Mouse (Mus musculus) CH12.LX (cell line): ENCODE data around the gene Endog. TPM values are rescaled to one million over a fixed set of nuclear protein-coding genes. Genes with fewer than 3 reads are reported as not detected.
"Not testable (repeated sequence)": the region's sequence is repeated elsewhere in the genome, so short reads cannot be mapped to it uniquely, and the experiment has no call there.

ENCODE experiments used
- DNase-seq: peaks from one replicate; pipeline ENCODE4 v3.0.0-alpha.2; 2013; ENCODE audit errors: extremely low read depth
- H3K27ac ChIP-seq: 2 replicates; pipeline ENCODE4 v1.5.1; 2012; ENCODE audit warnings: low read depth, mild to moderate bottlenecking, control low read depth, moderate library complexity; ENCODE audit not compliant: insufficient read depth
- H3K27me3 ChIP-seq: replicated peaks from 2 replicates; pipeline ENCODE3; 2012; ENCODE audit warnings: inconsistent platforms
- H3K36me3 ChIP-seq, 2 experiments: replicated peaks in 1 of 2; 2 replicates each; pipeline versions ENCODE3 to v1.6.1; 2012; ENCODE audit warnings: inconsistent platforms in 1 of 2, low read length in 1 of 2, mild to moderate bottlenecking in 1 of 2, mixed read lengths in 1 of 2, moderate library complexity in 1 of 2; ENCODE audit not compliant: control insufficient read depth in 1 of 2, insufficient read depth in 1 of 2
- H3K4me1 ChIP-seq, 2 experiments: 2 replicates each; pipeline ENCODE4 v1.6.1; 2012; ENCODE audit warnings: inconsistent platforms in 1 of 2, moderate library complexity in 1 of 2; ENCODE audit not compliant: insufficient read depth in 2 of 2, control insufficient read depth in 1 of 2
- H3K4me2 ChIP-seq: 2 replicates; pipeline ENCODE4 v1.6.1; 2012; ENCODE audit warnings: low read depth, mild to moderate bottlenecking, control low read depth; ENCODE audit not compliant: poor library complexity, insufficient read depth, severe bottlenecking
- H3K4me3 ChIP-seq, 3 experiments: fragments of 150-350 bp in 1 of 3; sonication (generic) in 1 of 3; replicated peaks in 1 of 3; 2 replicates each; pipeline versions ENCODE3 to v1.5.1; 2011 to 2012; ENCODE audit warnings: low read depth in 2 of 3, low read length in 2 of 3, mild to moderate bottlenecking in 2 of 3, moderate library complexity in 2 of 3, control low read depth in 1 of 3, improper control_type of control experiment in 1 of 3, inconsistent platforms in 1 of 3, mixed read lengths in 1 of 3; ENCODE audit not compliant: poor library complexity in 1 of 3
- H3K79me2 ChIP-seq: replicated peaks from 2 replicates; pipeline ENCODE4 v1.6.1; 2012; ENCODE audit warnings: mild to moderate bottlenecking, moderate library complexity; ENCODE audit not compliant: control insufficient read depth, poor library complexity, insufficient read depth, severe bottlenecking; ENCODE audit errors: extremely low read depth
- H3K9ac ChIP-seq: 2 replicates; pipeline ENCODE4 v1.6.1; 2012; ENCODE audit warnings: low read depth, mild to moderate bottlenecking, control low read depth, moderate library complexity; ENCODE audit not compliant: insufficient read depth
- H3K9me3 ChIP-seq: replicated peaks from 2 replicates; pipeline ENCODE3; 2012; ENCODE audit warnings: low read length, inconsistent platforms, mixed read lengths
- CHD1 ChIP-seq: IDR thresholded peaks from 2 replicates; pipeline ENCODE4 v1.6.1; 2012; ENCODE audit warnings: low read depth, low read length, improper control_type of control experiment, inconsistent platforms
- CTCF ChIP-seq, 2 experiments: IDR thresholded peaks in 1 of 2; conservative IDR thresholded peaks in 1 of 2; 2 replicates each; pipeline ENCODE4 v1.5.1; 2011 to 2012; ENCODE audit warnings: low read depth in 2 of 2, low read length in 2 of 2, improper control_type of control experiment in 1 of 2, inconsistent platforms in 1 of 2, mild to moderate bottlenecking in 1 of 2, moderate library complexity in 1 of 2
- E2F4 ChIP-seq: IDR thresholded peaks from 2 replicates; pipeline ENCODE4 v1.6.1; 2011; ENCODE audit warnings: low read depth, low read length, improper control_type of control experiment; ENCODE audit not compliant: insufficient replicate concordance
- ETS1 ChIP-seq: conservative IDR thresholded peaks from 2 replicates; pipeline ENCODE4 v1.6.1; 2012; ENCODE audit warnings: low read depth, mild to moderate bottlenecking, inconsistent platforms, low read length, improper control_type of control experiment, moderate library complexity
- GABPA ChIP-seq: IDR thresholded peaks from 2 replicates; pipeline ENCODE4 v1.6.1; 2012; ENCODE audit warnings: low read depth, low read length, improper control_type of control experiment, inconsistent platforms; ENCODE audit not compliant: insufficient replicate concordance
- JUND ChIP-seq: conservative IDR thresholded peaks from 2 replicates; pipeline ENCODE4 v1.6.1; 2011; ENCODE audit warnings: low read depth, low read length, improper control_type of control experiment
- MYC ChIP-seq: IDR thresholded peaks from 2 replicates; pipeline ENCODE4 v1.6.1; 2011; ENCODE audit warnings: low read depth, mild to moderate bottlenecking, improper control_type of control experiment, low read length
- NRF1 ChIP-seq: IDR thresholded peaks from 2 replicates; pipeline ENCODE4 v1.6.1; 2014; ENCODE audit warnings: low read depth, mild to moderate bottlenecking, inconsistent platforms, low read length, improper control_type of control experiment, moderate library complexity
- PAX5 ChIP-seq: IDR thresholded peaks from 2 replicates; pipeline ENCODE4 v1.6.1; 2012; ENCODE audit warnings: low read length, inconsistent platforms, mixed read lengths
- POLR2A ChIP-seq: IDR thresholded peaks from 2 replicates; pipeline ENCODE4 v1.6.1; 2011; ENCODE audit warnings: low read depth, mild to moderate bottlenecking, improper control_type of control experiment, low read length
- POLR2AphosphoS2 ChIP-seq: IDR thresholded peaks from 2 replicates; pipeline ENCODE4 v1.6.1; 2011; ENCODE audit warnings: low read depth, low read length, improper control_type of control experiment
- RCOR1 ChIP-seq: conservative IDR thresholded peaks from 2 replicates; pipeline ENCODE4 v1.6.1; 2012; ENCODE audit warnings: low read depth, mild to moderate bottlenecking, inconsistent platforms, low read length, improper control_type of control experiment
- SMC3 ChIP-seq: IDR thresholded peaks from 2 replicates; pipeline ENCODE4 v1.6.1; 2011; ENCODE audit warnings: low read depth, low read length, improper control_type of control experiment
- TBP ChIP-seq: conservative IDR thresholded peaks from 2 replicates; pipeline ENCODE4 v1.6.1; 2011; ENCODE audit warnings: low read depth, low read length, improper control_type of control experiment
- TCF12 ChIP-seq: IDR thresholded peaks from 2 replicates; pipeline ENCODE4 v1.6.1; 2014; ENCODE audit warnings: low read depth, mild to moderate bottlenecking, inconsistent platforms, low read length, improper control_type of control experiment
- UBTF ChIP-seq: IDR thresholded peaks from 2 replicates; pipeline ENCODE4 v1.6.1; 2012; ENCODE audit warnings: low read depth, mild to moderate bottlenecking, inconsistent platforms, low read length, improper control_type of control experiment, moderate library complexity
- ZC3H11A ChIP-seq: IDR thresholded peaks from 2 replicates; pipeline ENCODE4 v1.6.1; 2012; ENCODE audit warnings: low read depth, mild to moderate bottlenecking, inconsistent platforms, low read length, improper control_type of control experiment
- ZKSCAN1 ChIP-seq: IDR thresholded peaks from 2 replicates; pipeline ENCODE4 v1.6.1; 2012; ENCODE audit warnings: low read depth, inconsistent platforms, low read length, improper control_type of control experiment, borderline replicate concordance
- dilution Hi-C: fragments of 300-500 bp; cut with MboI; formaldehyde crosslinking; loops from 2 replicates; pipeline ENCODE4 v1.14.3; 2020; ENCODE audit warnings: low sequenced_read_pairs; ENCODE audit not compliant: extremely low pct_unique_long_range_greater_than_20kb, extremely low pct_ligation_motif_present
- in situ Hi-C: fragments of 300-500 bp; cut with MboI; formaldehyde crosslinking; loops from 3 replicates; pipeline ENCODE4 v1.14.3; 2019; ENCODE audit warnings: low sequenced_read_pairs, low pct_ligation_motif_present, low pct_unique_long_range_greater_than_20kb, mixed read lengths
- polyA plus RNA-seq: library from polyadenylated mRNA; unstranded; fragments of >175 nt; gene quantifications from 2 replicates; pipeline ENCODE4 v1.2.1, GENCODE M21; 2012; ENCODE audit warnings: low read depth; ENCODE audit not compliant: insufficient read length
- total RNA-seq, 2 experiments: library from RNA; depleted of rRNA; stranded (reverse); fragments of 300-350 nt in 1 of 2; fragments of >200 nt in 1 of 2; gene quantifications; 2 replicates each; pipeline ENCODE4 v1.2.3; 2012 to 2014

Gene Endog
- total and polyA plus RNA-seq, 3 experiments, result 9.2 TPM; not detected in 2

- no peak overlapping the region for H3K4me3 ChIP-seq
- in situ Hi-C loops, result no loop called here
- no peaks in the 10 kb centered on the region for H3K27me3 ChIP-seq
- H3K79me2 ChIP-seq, result no peaks in the 10 kb centered on the region
- no peak overlapping the region for H3K4me2 ChIP-seq
- H3K36me3 ChIP-seq, result peaks cover 0 to 1% of the 10 kb centered on the region in 2 experiments
- H3K27ac ChIP-seq, result no peak overlapping the region
- H3K9me3 ChIP-seq, result no peaks in the 10 kb centered on the region
- TF ChIP-seq NRF1 (no peak), PAX5 (no peak), CHD1 (no peak), ETS1 (no peak), MYC (no peak), E2F4 (no peak), POLR2A (no peak), SMC3 (no peak), POLR2AphosphoS2 (no peak), UBTF (no peak), ZC3H11A (no peak), TCF12 (no peak), RCOR1 (no peak), GABPA (no peak), ZKSCAN1 (no peak), TBP (no peak), JUND (no peak)
- dilution Hi-C loops, result no loop called here
- peaks cover 0 to 23% of the 10 kb centered on the region in 2 experiments; a peak in 2 of 4 replicates for H3K4me1 ChIP-seq
- H3K9ac ChIP-seq, result no peak overlapping the region
- no peak for DNase-seq
Observed at GRCm38 (mm10) chr2:30130156-30130555, 41.1 kb upstream of the Endog start.

- H3K27me3 ChIP-seq, DNase-seq, dilution Hi-C loops, H3K9me3 ChIP-seq, H3K4me3 ChIP-seq, H3K27ac ChIP-seq, H3K9ac ChIP-seq, H3K4me2 ChIP-seq, in situ Hi-C loops, H3K79me2 ChIP-seq: not testable (repeated sequence)
- Histone ChIP-seq H3K4me1 (peaks cover 0 to 24% of the 10 kb centered on the region in 2 experiments; a peak in 2 of 4 replicates), H3K36me3 (peaks cover 0 to 11% of the 10 kb centered on the region in 2 experiments)
- peak in 1 of 2 experiments; percentile 25; a peak in 2 of 4 replicates for TF ChIP-seq CTCF (conservative IDR thresholded peaks at IDR 0.05 in 1 of 2, IDR thresholded peaks at IDR 0.05 in 1 of 2; ENCODE audit: low read depth in 2 of 2, low read length in 2 of 2)
Observed at GRCm38 (mm10) chr2:30131240-30131639, 40.1 kb upstream of the Endog start.
